16 mouse cellular contexts compared by ENCODE assay signal in genomic region chr13:52618592-52618991, GRCm38 (mm10).
"Had no signal": no experiment of that assay in that cellular context is flagged by ENCODE, and none has a peak within 500 bp of the region (broad histone marks: within the 10 kb centered on the region; RNA-seq: fewer than 3 reads in every experiment).

No protein-coding gene starts in this region.

- H3K4me3 ChIP-seq: layer of hippocampus, adult 2 months; limb, embryonic 13.5 days; midbrain, embryonic 12.5 days; neural tube, embryonic 13.5 days had no signal

- H3K9me3 ChIP-seq: limb, embryonic 13.5 days; midbrain, embryonic 12.5 days; neural tube, embryonic 13.5 days had no signal

- H3K27ac ChIP-seq: layer of hippocampus, adult 2 months; limb, embryonic 13.5 days; liver, embryonic 14.5 days; midbrain, embryonic 12.5 days; neural tube, embryonic 13.5 days; stomach, postnatal 0 days had no signal

- H3K9ac ChIP-seq: limb, embryonic 13.5 days; liver, embryonic 14.5 days; midbrain, embryonic 12.5 days; neural tube, embryonic 13.5 days had no signal

- H3K36me3 ChIP-seq: limb, embryonic 13.5 days; midbrain, embryonic 12.5 days; neural tube, embryonic 13.5 days had no signal

- ATAC-seq: midbrain, embryonic 16.5 days had no signal

- H3K4me1 ChIP-seq: limb, embryonic 13.5 days; neural tube, embryonic 13.5 days had no signal

- H3K27me3 ChIP-seq: limb, embryonic 13.5 days; midbrain, embryonic 12.5 days; neural tube, embryonic 13.5 days had no signal

- H3K4me2 ChIP-seq: limb, embryonic 13.5 days; midbrain, embryonic 12.5 days; neural tube, embryonic 13.5 days had no signal

- DNase-seq: kidney, adult 11 months; kidney, adult 9 months; kidney, postnatal 10 days; kidney, postnatal 4 days; left cerebral cortex, postnatal 4 days; lung, adult 18-20 months; lung, postnatal 4 days; right cerebral cortex, postnatal 14 days; thymus, postnatal 4 days had no signal
